Mouse (Mus musculus) MEL (cell line): ENCODE data around the gene Mapkap1. TPM values are rescaled to one million over a fixed set of nuclear protein-coding genes. Genes with fewer than 3 reads are reported as not detected.

Experiments used
- DNase-seq: peaks from one replicate; pipeline ENCODE4 v3.0.0; 2011; ENCODE audit warnings: low read depth, low spot score
- H3K27ac ChIP-seq: 2 replicates; pipeline ENCODE4 v1.5.1; 2012; ENCODE audit warnings: low read depth, mild to moderate bottlenecking, control low read depth, low read length, moderate library complexity; ENCODE audit not compliant: control insufficient read depth
- H3K27me3 ChIP-seq, 2 experiments: fragments of 150-350 bp in 1 of 2; sonication (generic) in 1 of 2; 2 replicates each; pipeline ENCODE4 v1.6.1; 2012; ENCODE audit warnings: low read length in 2 of 2, mild to moderate bottlenecking in 2 of 2, improper control_type of control experiment in 1 of 2, moderate library complexity in 1 of 2; ENCODE audit not compliant: insufficient read depth in 2 of 2, control insufficient read depth in 1 of 2
- H3K36me3 ChIP-seq, 2 experiments: 2 replicates each; pipeline ENCODE4 v1.6.1; 2012 to 2014; ENCODE audit warnings: low read length in 2 of 2, improper control_type of control experiment in 1 of 2, inconsistent platforms in 1 of 2, mild to moderate bottlenecking in 1 of 2; ENCODE audit not compliant: insufficient read depth in 2 of 2, control insufficient read depth in 1 of 2
- H3K4me1 ChIP-seq, 2 experiments: fragments of 150-350 bp in 1 of 2; sonication (generic) in 1 of 2; 2 replicates each; pipeline ENCODE4 v1.6.1; 2012; ENCODE audit warnings: low read length in 2 of 2, improper control_type of control experiment in 1 of 2, mild to moderate bottlenecking in 1 of 2; ENCODE audit not compliant: insufficient read depth in 2 of 2, control insufficient read depth in 1 of 2
- H3K4me3 ChIP-seq, 2 experiments: fragments of 150-350 bp in 1 of 2; sonication (generic) in 1 of 2; 2 replicates each; pipeline ENCODE4 v1.5.1; 2012; ENCODE audit warnings: low read depth in 2 of 2, low read length in 2 of 2, mild to moderate bottlenecking in 2 of 2, moderate library complexity in 2 of 2, control low read depth in 1 of 2, improper control_type of control experiment in 1 of 2; ENCODE audit not compliant: control insufficient read depth in 1 of 2, insufficient read depth in 1 of 2
- H3K79me2 ChIP-seq: 2 replicates; pipeline ENCODE4 v1.6.1; 2012; ENCODE audit warnings: mild to moderate bottlenecking, low read length, moderate library complexity; ENCODE audit not compliant: control insufficient read depth, poor library complexity, insufficient read depth
- H3K9ac ChIP-seq: 2 replicates; pipeline ENCODE4 v1.6.1; 2012; ENCODE audit warnings: low read depth, mild to moderate bottlenecking, control low read depth, low read length, moderate library complexity; ENCODE audit not compliant: control insufficient read depth, poor library complexity, severe bottlenecking
- H3K9me3 ChIP-seq: fragments of 150-350 bp; sonication (generic); replicated peaks from 2 replicates; pipeline ENCODE4 v1.6.1; 2012; ENCODE audit warnings: mild to moderate bottlenecking, low read length, improper control_type of control experiment, moderate library complexity; ENCODE audit not compliant: insufficient read depth
- BHLHE40 ChIP-seq: IDR thresholded peaks from 2 replicates; pipeline ENCODE4 v1.6.1; 2012; ENCODE audit warnings: low read depth, mild to moderate bottlenecking, inconsistent platforms, low read length, improper control_type of control experiment, borderline replicate concordance
- CHD1 ChIP-seq: IDR thresholded peaks from 2 replicates; pipeline ENCODE4 v1.6.1; 2012; ENCODE audit warnings: low read depth, mild to moderate bottlenecking, inconsistent platforms, low read length, improper control_type of control experiment
- CTCF ChIP-seq, 3 experiments: IDR thresholded peaks in 2 of 3; conservative IDR thresholded peaks in 1 of 3; 2 replicates each; pipeline ENCODE4 v1.5.1; 2011 to 2012; ENCODE audit warnings: low read length in 3 of 3, low read depth in 2 of 3, mild to moderate bottlenecking in 2 of 3, improper control_type of control experiment in 1 of 3, inconsistent platforms in 1 of 3, mixed read lengths in 1 of 3, moderate library complexity in 1 of 3; ENCODE audit not compliant: control insufficient read depth in 1 of 3, insufficient read depth in 1 of 3, poor library complexity in 1 of 3, severe bottlenecking in 1 of 3
- E2F4 ChIP-seq: IDR thresholded peaks from 2 replicates; pipeline ENCODE4 v1.6.1; 2011; ENCODE audit warnings: low read depth, low read length, improper control_type of control experiment, borderline replicate concordance
- GABPA ChIP-seq: IDR thresholded peaks from 2 replicates; pipeline ENCODE4 v1.6.1; 2012; ENCODE audit warnings: low read depth, mild to moderate bottlenecking, inconsistent platforms, low read length, improper control_type of control experiment, moderate library complexity
- GATA1 ChIP-seq: IDR thresholded peaks from 2 replicates; pipeline ENCODE4 v1.6.1; 2011; ENCODE audit warnings: low read depth, low read length, improper control_type of control experiment
- HCFC1 ChIP-seq: IDR thresholded peaks from 2 replicates; pipeline ENCODE4 v1.6.1; 2012; ENCODE audit warnings: low read depth, mild to moderate bottlenecking, inconsistent platforms, low read length, improper control_type of control experiment, moderate library complexity
- KAT2A ChIP-seq: conservative IDR thresholded peaks from 2 replicates; pipeline ENCODE4 v1.6.1; 2012; ENCODE audit warnings: low read depth, low read length, improper control_type of control experiment, inconsistent platforms
- MAFK ChIP-seq: IDR thresholded peaks from 2 replicates; pipeline ENCODE4 v1.6.1; 2011; ENCODE audit warnings: low read depth, mild to moderate bottlenecking, low read length, improper control_type of control experiment, borderline replicate concordance
- MEF2A ChIP-seq: IDR thresholded peaks from 2 replicates; pipeline ENCODE4 v1.6.1; 2014; ENCODE audit warnings: low read depth, mild to moderate bottlenecking, inconsistent platforms, low read length, improper control_type of control experiment; ENCODE audit not compliant: poor library complexity, insufficient replicate concordance, severe bottlenecking; ENCODE audit errors: extremely low read depth
- MYB ChIP-seq: IDR thresholded peaks from 2 replicates; pipeline ENCODE4 v1.6.1; 2011; ENCODE audit warnings: mild to moderate bottlenecking, low read depth, low read length, improper control_type of control experiment
- MYC ChIP-seq: IDR thresholded peaks from 2 replicates; pipeline ENCODE4 v1.6.1; 2011; ENCODE audit warnings: low read depth, mild to moderate bottlenecking, low read length, improper control_type of control experiment, moderate library complexity
- POLR2A ChIP-seq, 2 experiments: IDR thresholded peaks; 2 replicates each; pipeline ENCODE4 v1.6.1; 2011 to 2012; ENCODE audit warnings: low read length in 2 of 2, mild to moderate bottlenecking in 2 of 2, control low read depth in 1 of 2, improper control_type of control experiment in 1 of 2, low read depth in 1 of 2, moderate library complexity in 1 of 2; ENCODE audit not compliant: control insufficient read depth in 1 of 2, insufficient read depth in 1 of 2, poor library complexity in 1 of 2
- POLR2AphosphoS2 ChIP-seq: IDR thresholded peaks from 2 replicates; pipeline ENCODE4 v1.6.1; 2011; ENCODE audit warnings: low read length, improper control_type of control experiment
- RAD21 ChIP-seq: IDR thresholded peaks from 2 replicates; pipeline ENCODE4 v1.6.1; 2011; ENCODE audit warnings: mild to moderate bottlenecking, low read depth, low read length, improper control_type of control experiment
- SIN3A ChIP-seq: IDR thresholded peaks from 2 replicates; pipeline ENCODE4 v1.6.1; 2012; ENCODE audit warnings: low read length, improper control_type of control experiment, inconsistent platforms
- SMC3 ChIP-seq: IDR thresholded peaks from 2 replicates; pipeline ENCODE4 v1.6.1; 2011; ENCODE audit warnings: low read depth, low read length, improper control_type of control experiment
- TCF12 ChIP-seq: IDR thresholded peaks from 2 replicates; pipeline ENCODE4 v1.6.1; 2014; ENCODE audit warnings: low read depth, mild to moderate bottlenecking, inconsistent platforms, low read length, improper control_type of control experiment, moderate library complexity
- UBTF ChIP-seq: IDR thresholded peaks from 2 replicates; pipeline ENCODE4 v1.6.1; 2012; ENCODE audit warnings: low read depth, mild to moderate bottlenecking, inconsistent platforms, low read length, improper control_type of control experiment, moderate library complexity, borderline replicate concordance; ENCODE audit not compliant: insufficient read depth
- USF2 ChIP-seq, 2 experiments: IDR thresholded peaks; 2 replicates each; pipeline ENCODE4 v1.6.1; 2011 to 2012; ENCODE audit warnings: improper control_type of control experiment in 2 of 2, low read length in 2 of 2, borderline replicate concordance in 1 of 2, inconsistent platforms in 1 of 2, low read depth in 1 of 2, mild to moderate bottlenecking in 1 of 2; ENCODE audit not compliant: insufficient read depth in 1 of 2
- ZKSCAN1 ChIP-seq: IDR thresholded peaks from 2 replicates; pipeline ENCODE4 v1.6.1; 2012; ENCODE audit warnings: low read depth, mild to moderate bottlenecking, inconsistent platforms, low read length, improper control_type of control experiment, moderate library complexity
- ZMIZ1 ChIP-seq: IDR thresholded peaks from 2 replicates; pipeline ENCODE4 v1.6.1; 2012; ENCODE audit warnings: low read depth, mild to moderate bottlenecking, inconsistent platforms, low read length, improper control_type of control experiment, moderate library complexity
- ZNF384 ChIP-seq: IDR thresholded peaks from 2 replicates; pipeline ENCODE4 v1.6.1; 2012; ENCODE audit warnings: low read depth, mild to moderate bottlenecking, inconsistent platforms, low read length, improper control_type of control experiment
- polyA plus RNA-seq, 2 experiments: library from polyadenylated mRNA; stranded (reverse) in 1 of 2; unstranded in 1 of 2; fragments of >175 nt in 1 of 2; fragments of >200 nt in 1 of 2; gene quantifications; 2 replicates each; pipeline versions ENCODE4 v1.2.1 to v1.2.4; 2012; ENCODE audit warnings: low replicate concordance in 2 of 2, low read depth in 1 of 2; ENCODE audit not compliant: insufficient read length in 2 of 2, insufficient read depth in 1 of 2, missing spikeins in 1 of 2
- total RNA-seq: library from RNA; depleted of rRNA; stranded (reverse); fragments of 300-350 nt; gene quantifications from 2 replicates; pipeline ENCODE4 v1.2.3, GENCODE M21; 2012

Gene Mapkap1
- total and polyA plus RNA-seq, 3 experiments, result 42.1 to 52.5 TPM; not detected in 1

- peaks cover 0 to 13% of the 10 kb centered on the region in 2 experiments; a peak in 2 of 4 replicates for H3K36me3 ChIP-seq
Measured at GRCm38 (mm10) chr2:34548961-34549360, 142.4 kb downstream of the Mapkap1 start.

GRCm38 (mm10) chr2:34549469-34549868, 142.9 kb downstream of the Mapkap1 start:
- H3K27me3 ChIP-seq, result no peaks in the 10 kb centered on the region
- H3K4me3 ChIP-seq, result no peak overlapping the region
- TF ChIP-seq GATA1, result no peak
- no peak for TF ChIP-seq KAT2A
- no peak for TF ChIP-seq ZNF384
- TF ChIP-seq MAFK, result no peak
- TF ChIP-seq ZMIZ1, result no peak
- no peak for TF ChIP-seq RAD21
- TF ChIP-seq UBTF, result no peak
- no peak for TF ChIP-seq SIN3A
- TF ChIP-seq MEF2A, result no peak
- TF ChIP-seq TCF12, result no peak
- TF ChIP-seq MYC, result no peak
- TF ChIP-seq CHD1, result no peak
- TF ChIP-seq ZKSCAN1, result no peak
- no peak for TF ChIP-seq HCFC1
- TF ChIP-seq MYB, result no peak
- TF ChIP-seq CTCF (IDR thresholded peaks at IDR 0.05 in 2 of 3, conservative IDR thresholded peaks at IDR 0.05 in 1 of 3; ENCODE audit: control insufficient read depth in 1 of 3, insufficient read depth in 1 of 3, low read depth in 2 of 3, low read length in 3 of 3, poor library complexity in 1 of 3, severe bottlenecking in 1 of 3), result no peak
- no peak for TF ChIP-seq GABPA
- no peak for TF ChIP-seq POLR2A (IDR thresholded peaks at IDR 0.05; ENCODE audit: control insufficient read depth in 1 of 2, insufficient read depth in 1 of 2, low read depth in 1 of 2, low read length in 2 of 2, poor library complexity in 1 of 2)
- no peak for TF ChIP-seq SMC3
- H3K79me2 ChIP-seq, result no peaks in the 10 kb centered on the region
- no peak for DNase-seq
- H3K36me3 ChIP-seq, result peaks cover 0 to 16% of the 10 kb centered on the region in 2 experiments; a peak in 2 of 4 replicates
- H3K9ac ChIP-seq, result no peak overlapping the region
- H3K4me1 ChIP-seq, result peaks cover 0 to 16% of the 10 kb centered on the region in 2 experiments; a peak in 2 of 4 replicates
- H3K9me3 ChIP-seq, result no peaks in the 10 kb centered on the region
- no peak overlapping the region for H3K27ac ChIP-seq

More at GRCm38 (mm10) chr2:34548961-34549360, 142.4 kb downstream of the Mapkap1 start:
- no peak for DNase-seq
- Histone ChIP-seq H3K79me2 (no peaks in the 10 kb centered on the region), H3K27ac (no peak overlapping the region), H3K4me3 (no peak overlapping the region), H3K9me3 (no peaks in the 10 kb centered on the region), H3K27me3 (no peaks in the 10 kb centered on the region), H3K4me1 (peaks cover 0 to 14% of the 10 kb centered on the region in 2 experiments; a peak in 2 of 4 replicates), H3K9ac (no peak overlapping the region)
- TF ChIP-seq USF2 (IDR thresholded peaks at IDR 0.05; ENCODE audit: borderline replicate concordance in 1 of 2, insufficient read depth in 1 of 2, low read depth in 1 of 2, low read length in 2 of 2) (no peak), E2F4 (no peak), ZKSCAN1 (no peak), MYB (no peak), BHLHE40 (no peak), POLR2AphosphoS2 (no peak)
